Mouse (Mus musculus): ENCODE data around the gene Cygb. TPM values are rescaled to one million over a fixed set of nuclear protein-coding genes. Genes with fewer than 3 reads are reported as not detected.
"Not testable (repeated sequence)": the region's sequence is repeated elsewhere in the genome, so short reads cannot be mapped to it uniquely, and the experiment has no call there.

Gene Cygb
- total and polyA plus RNA-seq, 2 experiments from 2014 or later, result 21.1 to 38.8 TPM

GRCm38 (mm10) chr11:116615735-116616437 lies 38.2 kb downstream of the Cygb start:
- Histone ChIP-seq H3K9me3 (replicated peaks; ENCODE audit: control insufficient read depth, low read length) (no peaks in the 10 kb centered on the region), H3K4me3 (ENCODE audit: low read depth, low read length) (no peak overlapping the region), H3K27me3 (ENCODE audit: control insufficient read depth, insufficient read depth, low read length) (no peaks in the 10 kb centered on the region), H3K4me1 (ENCODE audit: control insufficient read depth, insufficient read depth) (peaks cover 56% of the 10 kb centered on the region), H3K36me3 (replicated peaks; ENCODE audit: control insufficient read depth, insufficient read depth, low read length) (no peaks in the 10 kb centered on the region), H3K27ac (ENCODE audit: low read depth) (peak overlapping the region; percentile 82), H3K9ac (replicated peaks; ENCODE audit: low read depth, low read length) (no peak overlapping the region; the same call in 1 of the 2 replicates), H3K4me2 (ENCODE audit: low read depth, low read length) (peak overlapping the region; percentile 41)
- WGBS, result 29% methylated on average over 14 of the region's 15 CpGs
- DNase-seq (ENCODE audit: low spot score), result peak; percentile 52
- TF ChIP-seq CTCF (IDR thresholded peaks at IDR 0.05; ENCODE audit: low read depth) (peak; percentile 37), EP300 (IDR thresholded peaks at IDR 0.05; ENCODE audit: low read depth) (peak; percentile 25; the same call in 1 of the 2 replicates)
- peak; percentile 67 for ATAC-seq (ENCODE audit: insufficient read depth, low read depth)

GRCm38 (mm10) chr11:116613234-116613633 lies 40.9 kb downstream of the Cygb start:
- H3K9me3 ChIP-seq (replicated peaks; ENCODE audit: control insufficient read depth, low read length), result no peaks in the 10 kb centered on the region
- H3K27ac ChIP-seq (ENCODE audit: low read depth), result no peak overlapping the region
- H3K36me3 ChIP-seq (replicated peaks; ENCODE audit: control insufficient read depth, insufficient read depth, low read length), result peaks cover 15% of the 10 kb centered on the region
- WGBS, result 82% methylated on average over 6 of the region's 6 CpGs
- no peak for TF ChIP-seq CTCF (IDR thresholded peaks at IDR 0.05; ENCODE audit: low read depth)
- TF ChIP-seq EP300 (IDR thresholded peaks at IDR 0.05; ENCODE audit: low read depth), result no peak
- H3K4me2 ChIP-seq (ENCODE audit: low read depth, low read length), result no peak overlapping the region
- H3K27me3 ChIP-seq (ENCODE audit: control insufficient read depth, insufficient read depth, low read length), result no peaks in the 10 kb centered on the region
- no peak overlapping the region for H3K9ac ChIP-seq (replicated peaks; ENCODE audit: low read depth, low read length)
- no peak overlapping the region for H3K4me3 ChIP-seq (ENCODE audit: low read depth, low read length)
- ATAC-seq (ENCODE audit: insufficient read depth, low read depth) (no peak), DNase-seq (ENCODE audit: low spot score) (no peak)
- H3K4me1 ChIP-seq (ENCODE audit: control insufficient read depth, insufficient read depth), result peaks cover 35% of the 10 kb centered on the region

- DNase-seq (ENCODE audit: low spot score), result no peak
- 86% methylated on average over 1 of the region's 1 CpGs for WGBS
- Histone ChIP-seq H3K4me1 (ENCODE audit: control insufficient read depth, insufficient read depth) (peaks cover 31% of the 10 kb centered on the region), H3K9me3 (replicated peaks; ENCODE audit: control insufficient read depth, low read length) (no peaks in the 10 kb centered on the region), H3K27me3 (ENCODE audit: control insufficient read depth, insufficient read depth, low read length) (no peaks in the 10 kb centered on the region), H3K4me2 (ENCODE audit: low read depth, low read length) (no peak overlapping the region), H3K36me3 (replicated peaks; ENCODE audit: control insufficient read depth, insufficient read depth, low read length) (peaks cover 18% of the 10 kb centered on the region), H3K9ac (replicated peaks; ENCODE audit: low read depth, low read length) (no peak overlapping the region), H3K27ac (ENCODE audit: low read depth) (no peak overlapping the region), H3K4me3 (ENCODE audit: low read depth, low read length) (no peak overlapping the region)
- no peak for ATAC-seq (ENCODE audit: insufficient read depth, low read depth)
- no peak for TF ChIP-seq EP300 (IDR thresholded peaks at IDR 0.05; ENCODE audit: low read depth)
- no peak for TF ChIP-seq CTCF (IDR thresholded peaks at IDR 0.05; ENCODE audit: low read depth)
Observed at GRCm38 (mm10) chr11:116612554-116612953, 41.6 kb downstream of the Cygb start.

GRCm38 (mm10) chr11:116611883-116612282 lies 42.2 kb downstream of the Cygb start:
- TF ChIP-seq CTCF (IDR thresholded peaks at IDR 0.05; ENCODE audit: low read depth) (no peak), EP300 (IDR thresholded peaks at IDR 0.05; ENCODE audit: low read depth) (no peak)
- no peak for DNase-seq (ENCODE audit: low spot score)
- Histone ChIP-seq H3K36me3 (replicated peaks; ENCODE audit: control insufficient read depth, insufficient read depth, low read length) (peaks cover 22% of the 10 kb centered on the region), H3K9me3 (replicated peaks; ENCODE audit: control insufficient read depth, low read length) (no peaks in the 10 kb centered on the region), H3K4me2 (ENCODE audit: low read depth, low read length) (no peak overlapping the region), H3K27me3 (ENCODE audit: control insufficient read depth, insufficient read depth, low read length) (no peaks in the 10 kb centered on the region), H3K4me1 (ENCODE audit: control insufficient read depth, insufficient read depth) (peaks cover 25% of the 10 kb centered on the region), H3K4me3 (ENCODE audit: low read depth, low read length) (no peak overlapping the region), H3K9ac (replicated peaks; ENCODE audit: low read depth, low read length) (no peak overlapping the region), H3K27ac (ENCODE audit: low read depth) (no peak overlapping the region)
- 86% methylated on average over 9 of the region's 9 CpGs for WGBS
- no peak for ATAC-seq (ENCODE audit: insufficient read depth, low read depth)

GRCm38 (mm10) chr11:116611168-116611567 lies 42.9 kb downstream of the Cygb start:
- not testable (repeated sequence) for H3K27me3 ChIP-seq (ENCODE audit: control insufficient read depth, insufficient read depth, low read length); H3K4me3 ChIP-seq (ENCODE audit: low read depth, low read length); ATAC-seq (ENCODE audit: insufficient read depth, low read depth); H3K9me3 ChIP-seq (replicated peaks; ENCODE audit: control insufficient read depth, low read length); H3K9ac ChIP-seq (replicated peaks; ENCODE audit: low read depth, low read length); H3K27ac ChIP-seq (ENCODE audit: low read depth); DNase-seq (ENCODE audit: low spot score); H3K4me2 ChIP-seq (ENCODE audit: low read depth, low read length)
- 89% methylated on average over 9 of the region's 9 CpGs for WGBS
- H3K4me1 ChIP-seq (ENCODE audit: control insufficient read depth, insufficient read depth), result peaks cover 18% of the 10 kb centered on the region
- peaks cover 28% of the 10 kb centered on the region for H3K36me3 ChIP-seq (replicated peaks; ENCODE audit: control insufficient read depth, insufficient read depth, low read length)

Measured in heart, postnatal 0 days (tissue).